Mouse (Mus musculus) embryonic facial prominence, embryonic 14.5 days (tissue): ENCODE measurements around the gene Tor1b. TPM values are rescaled to one million over a fixed set of nuclear protein-coding genes. Genes with fewer than 3 reads are reported as not detected.

Source experiments
- ATAC-seq: fragments of 200-750 bp; cut with Nextera tagmentation; 2 replicates; pipeline ENCODE4 v1.8.0; 2017; ENCODE audit warnings: low read depth, moderate number of reproducible peaks, moderate TSS enrichment
- DNase-seq: peaks from one replicate; pipeline ENCODE4 v3.0.0-alpha.2; 2015; ENCODE audit warnings: low spot score
- H3K27ac ChIP-seq: fragments of 300-500 bp; sonication (generic); replicated peaks from 2 replicates; pipeline ENCODE4 v1.5.1; 2014; ENCODE audit warnings: low read depth, mild to moderate bottlenecking, low read length, moderate library complexity
- H3K27me3 ChIP-seq: fragments of 300-500 bp; sonication (generic); replicated peaks from 2 replicates; pipeline ENCODE4 v1.6.1; 2014; ENCODE audit warnings: low read length; ENCODE audit not compliant: control insufficient read depth, insufficient read depth
- H3K36me3 ChIP-seq: fragments of 300-500 bp; sonication (generic); 2 replicates; pipeline ENCODE4 v1.6.1; 2014; ENCODE audit warnings: low read length, mixed read lengths; ENCODE audit not compliant: control insufficient read depth, insufficient read depth
- H3K4me1 ChIP-seq: fragments of 300-500 bp; sonication (generic); 2 replicates; pipeline ENCODE4 v1.6.1; 2014; ENCODE audit warnings: antibody characterized with exemption, low read length; ENCODE audit not compliant: control insufficient read depth, insufficient read depth
- H3K4me2 ChIP-seq: fragments of 300-500 bp; sonication (generic); 2 replicates; pipeline ENCODE4 v1.6.1; 2014; ENCODE audit warnings: low read depth, mild to moderate bottlenecking, low read length, moderate library complexity, mixed read lengths
- H3K4me3 ChIP-seq: fragments of 300-500 bp; sonication (generic); 2 replicates; pipeline ENCODE4 v1.5.1; 2014; ENCODE audit warnings: low read depth, mild to moderate bottlenecking, low read length
- H3K9ac ChIP-seq: fragments of 300-500 bp; sonication (generic); 2 replicates; pipeline ENCODE4 v1.6.1; 2014; ENCODE audit warnings: low read depth, mild to moderate bottlenecking, low read length, moderate library complexity, mixed read lengths
- H3K9me3 ChIP-seq: fragments of 300-500 bp; sonication (generic); 2 replicates; pipeline ENCODE4 v1.6.1; 2016; ENCODE audit warnings: low read length; ENCODE audit not compliant: control insufficient read depth
- WGBS: fragments of 180-500 bp; shearing (Covaris S2); extraction: QIAGEN DNeasy Blood & Tissue Kit; methylation state at CpG from one replicate; pipeline ENCODE4 v1.1.7; 2014; 5-methylcytosine and 5-hydroxymethylcytosine counted together
- polyA plus RNA-seq: library from polyadenylated mRNA; unstranded; fragments of >200 nt; fragmentation: Nextera tagmentation; extraction: Ambion mirVana; gene quantifications from 2 replicates; pipeline ENCODE4 v1.2.1, GENCODE M21; 2014

Gene Tor1b
- polyA plus RNA-seq = 41.3 and 41.8 TPM in 2 replicates

GRCm38 (mm10) chr2:30952824-30953490 is at the start of gene Tor1b:
Tor1b (plus strand) TSS chr2:30952959.
- Histone ChIP-seq H3K27me3 (no peaks in the 10 kb centered on the region), H3K4me3 (peak within 1 kb of the TSS; percentile 86), H3K9ac (peak within 1 kb of the TSS; percentile 89), H3K4me1 (peaks cover 20% of the 10 kb centered on the region), H3K9me3 (no peaks in the 10 kb centered on the region), H3K27ac (peak within 1 kb of the TSS; percentile 84), H3K36me3 (peaks cover 33% of the 10 kb centered on the region), H3K4me2 (peak within 1 kb of the TSS; percentile 78)
- DNase-seq (peak; percentile 96), ATAC-seq (peak; percentile 92)
- under 1% methylated on average over 53 of the region's 60 CpGs for WGBS

GRCm38 (mm10) chr2:30904231-30904630 is 48.5 kb upstream of the Tor1b start:
- 81% methylated on average over 6 of the region's 6 CpGs for WGBS
- no peak for ATAC-seq
- H3K27ac ChIP-seq = no peak overlapping the region

GRCm38 (mm10) chr2:30904991-30905390 is 47.8 kb upstream of the Tor1b start:
- peaks cover 13% of the 10 kb centered on the region for H3K4me1 ChIP-seq
- no peak for DNase-seq
- 0 out of 2 replicates have a peak, but pooled peaks cover 3% of the 10 kb centered on the region for H3K36me3 ChIP-seq
- no peaks in the 10 kb centered on the region for H3K9me3 ChIP-seq
- 77% methylated on average over 7 of the region's 7 CpGs for WGBS
- H3K4me2 ChIP-seq = no peak overlapping the region
- ATAC-seq = no peak
- H3K4me3 ChIP-seq = no peak overlapping the region
- no peaks in the 10 kb centered on the region for H3K27me3 ChIP-seq
- H3K9ac ChIP-seq = no peak overlapping the region
- no peak overlapping the region for H3K27ac ChIP-seq

More at GRCm38 (mm10) chr2:30904231-30904630, 48.5 kb upstream of the Tor1b start:
- Histone ChIP-seq H3K9ac (no peak overlapping the region), H3K4me3 (no peak overlapping the region), H3K4me1 (peaks cover 13% of the 10 kb centered on the region), H3K9me3 (no peaks in the 10 kb centered on the region), H3K4me2 (no peak overlapping the region), H3K27me3 (no peaks in the 10 kb centered on the region), H3K36me3 (0 out of 2 replicates have a peak, but pooled peaks cover 3% of the 10 kb centered on the region)
- no peak for DNase-seq

GRCm38 (mm10) chr2:30905906-30906305 is 46.9 kb upstream of the Tor1b start:
- no peak overlapping the region for H3K27ac ChIP-seq
- 69% methylated on average over 8 of the region's 8 CpGs for WGBS
- DNase-seq = no peak
- H3K4me3 ChIP-seq = no peak overlapping the region
- no peaks in the 10 kb centered on the region for H3K36me3 ChIP-seq
- H3K4me2 ChIP-seq = no peak overlapping the region
- no peaks in the 10 kb centered on the region for H3K9me3 ChIP-seq
- no peaks in the 10 kb centered on the region for H3K27me3 ChIP-seq
- no peak overlapping the region for H3K9ac ChIP-seq
- H3K4me1 ChIP-seq = peaks cover 13% of the 10 kb centered on the region
- ATAC-seq = no peak

- Histone ChIP-seq H3K4me3 (no peak overlapping the region), H3K27me3 (no peaks in the 10 kb centered on the region), H3K4me1 (peaks cover 7% of the 10 kb centered on the region), H3K4me2 (no peak overlapping the region), H3K9me3 (no peaks in the 10 kb centered on the region), H3K27ac (no peak overlapping the region), H3K36me3 (no peaks in the 10 kb centered on the region), H3K9ac (no peak overlapping the region)
- DNase-seq (no peak), ATAC-seq (no peak)
- 73% methylated on average over 4 of the region's 4 CpGs for WGBS
These were observed 46.1 kb upstream of the Tor1b start for GRCm38 (mm10) chr2:30906641-30907040.

GRCm38 (mm10) chr2:30912291-30912773 is 40.4 kb upstream of the Tor1b start:
- Histone ChIP-seq H3K9ac (no peak overlapping the region), H3K4me2 (no peak overlapping the region), H3K4me1 (peaks cover 8% of the 10 kb centered on the region), H3K9me3 (no peaks in the 10 kb centered on the region), H3K4me3 (no peak overlapping the region), H3K27me3 (no peaks in the 10 kb centered on the region), H3K36me3 (no peaks in the 10 kb centered on the region), H3K27ac (no peak overlapping the region)
- DNase-seq = no peak
- WGBS = 18% methylated on average over 4 of the region's 4 CpGs
- ATAC-seq = no peak

GRCm38 (mm10) chr2:30913022-30913421 is 39.7 kb upstream of the Tor1b start:
- no peak overlapping the region for H3K9ac ChIP-seq
- H3K36me3 ChIP-seq = no peaks in the 10 kb centered on the region
- H3K27me3 ChIP-seq = no peaks in the 10 kb centered on the region
- H3K4me3 ChIP-seq = no peak overlapping the region
- H3K4me1 ChIP-seq = peaks cover 8% of the 10 kb centered on the region
- WGBS = 83% methylated on average over 8 of the region's 8 CpGs
- H3K9me3 ChIP-seq = no peaks in the 10 kb centered on the region
- H3K27ac ChIP-seq = no peak overlapping the region
- DNase-seq = no peak
- no peak overlapping the region for H3K4me2 ChIP-seq
- no peak for ATAC-seq

- Histone ChIP-seq H3K27me3 (no peaks in the 10 kb centered on the region), H3K36me3 (no peaks in the 10 kb centered on the region), H3K9me3 (no peaks in the 10 kb centered on the region), H3K27ac (no peak overlapping the region; the same call in 1 of the 2 replicates), H3K4me1 (peaks cover 8% of the 10 kb centered on the region), H3K4me3 (no peak overlapping the region), H3K4me2 (no peak overlapping the region), H3K9ac (no peak overlapping the region)
- ATAC-seq (no peak), DNase-seq (no peak)
- WGBS = 20% methylated on average over 3 of the region's 3 CpGs
These were observed 37.9 kb upstream of the Tor1b start for GRCm38 (mm10) chr2:30914836-30915235.

GRCm38 (mm10) chr2:30915376-30915775 is 37.4 kb upstream of the Tor1b start:
- peaks cover 8% of the 10 kb centered on the region for H3K4me1 ChIP-seq
- 74% methylated on average over 5 of the region's 5 CpGs for WGBS

More at GRCm38 (mm10) chr2:30915376-30915775, 37.4 kb upstream of the Tor1b start:
- no peaks in the 10 kb centered on the region for H3K9me3 ChIP-seq
- H3K27ac ChIP-seq = no peak overlapping the region
- H3K36me3 ChIP-seq = no peaks in the 10 kb centered on the region
- H3K9ac ChIP-seq = no peak overlapping the region
- ATAC-seq = no peak
- no peaks in the 10 kb centered on the region for H3K27me3 ChIP-seq
- H3K4me3 ChIP-seq = no peak overlapping the region
- H3K4me2 ChIP-seq = no peak overlapping the region
- DNase-seq = no peak
